Mouse (Mus musculus): Measurements from ENCODE around the gene Jmjd8.

- TF ChIP-seq POLR2A (IDR thresholded peaks at IDR 0.05; ENCODE audit: insufficient read depth, low read depth, low read length) (no peak), CTCF (IDR thresholded peaks at IDR 0.05; ENCODE audit: insufficient read depth, low read depth, low read length) (no peak)
Observed at GRCm38 (mm10) chr17:25873405-25874147, 44.9 kb downstream of the Jmjd8 start.

Measured in olfactory bulb, adult 2 months (tissue).